Mouse (Mus musculus): Measurements from ENCODE around the gene Cenpc1. TPM values are rescaled to one million over a fixed set of nuclear protein-coding genes. Genes with fewer than 3 reads are reported as not detected.

The Cenpc1 gene
- polyA plus RNA-seq (2012; rRNA removed), result 3.3 and 4.7 TPM in 2 replicates

DNA sequence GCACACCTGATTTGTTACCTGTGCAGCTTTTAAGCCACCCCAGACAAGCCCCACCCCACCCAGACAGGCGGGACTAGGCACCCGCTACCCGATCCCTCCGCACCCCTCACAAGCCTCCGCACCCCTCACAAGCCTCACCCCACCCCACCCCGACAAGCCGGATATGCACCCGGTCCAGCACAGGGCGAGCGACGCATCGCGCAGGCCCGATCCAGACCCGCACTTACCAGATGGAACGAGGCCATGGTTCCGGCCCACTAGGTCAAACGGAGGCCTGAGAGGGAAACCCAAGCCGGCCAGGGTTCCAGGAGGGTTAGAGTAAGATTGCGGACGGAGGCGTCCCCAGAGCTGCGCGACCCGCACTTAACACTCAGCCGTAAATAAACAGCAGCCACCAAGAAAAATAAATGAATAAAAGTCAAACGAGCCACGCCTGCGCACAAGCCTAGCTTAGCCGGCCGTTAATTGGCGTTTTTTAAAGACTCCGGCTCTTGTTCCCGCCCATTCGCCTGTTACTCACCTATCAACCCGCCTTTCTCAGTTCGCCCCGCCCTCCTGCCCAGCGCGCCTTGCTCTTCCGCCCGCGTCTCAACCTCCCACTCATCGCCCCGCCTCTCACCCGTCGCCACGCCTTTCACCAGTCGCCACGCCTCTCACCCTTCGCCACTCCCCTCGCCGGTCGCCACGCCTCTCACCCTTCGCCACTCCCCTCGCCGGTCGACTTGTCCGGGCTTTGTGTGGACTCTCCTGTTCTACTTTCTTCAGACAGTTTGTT lies at the start of gene Cenpc1:
TSS of gene Cenpc1 (minus strand) at position 483 of the 775 bp plus-strand sequence.
- DNase-seq (ENCODE audit: low read depth), result peak; percentile 49

GRCm38 (mm10) chr5:86113997-86114396 lies 48.6 kb upstream of the Cenpc1 start:
- DNase-seq (ENCODE audit: low read depth), result no peak

GRCm38 (mm10) chr5:86113037-86113436 lies 47.7 kb upstream of the Cenpc1 start:
- DNase-seq (ENCODE audit: low read depth), result no peak

GRCm38 (mm10) chr5:86111074-86111473 lies 45.7 kb upstream of the Cenpc1 start:
- DNase-seq (ENCODE audit: low read depth), result no peak

- no peak for DNase-seq (ENCODE audit: low read depth)
Measured at GRCm38 (mm10) chr5:86106610-86107009, 41.2 kb upstream of the Cenpc1 start.

- no peak for DNase-seq (ENCODE audit: low read depth)
Measured at GRCm38 (mm10) chr5:86102176-86102575, 36.8 kb upstream of the Cenpc1 start.

- no peak for DNase-seq (ENCODE audit: low read depth)
Measured at GRCm38 (mm10) chr5:86100621-86101020, 35.2 kb upstream of the Cenpc1 start.

- no peak for DNase-seq (ENCODE audit: low read depth)
Measured at GRCm38 (mm10) chr5:86098988-86099387, 33.6 kb upstream of the Cenpc1 start.

GRCm38 (mm10) chr5:86094754-86095153 lies 29.4 kb upstream of the Cenpc1 start:
- no peak for DNase-seq (ENCODE audit: low read depth)

DNA sequence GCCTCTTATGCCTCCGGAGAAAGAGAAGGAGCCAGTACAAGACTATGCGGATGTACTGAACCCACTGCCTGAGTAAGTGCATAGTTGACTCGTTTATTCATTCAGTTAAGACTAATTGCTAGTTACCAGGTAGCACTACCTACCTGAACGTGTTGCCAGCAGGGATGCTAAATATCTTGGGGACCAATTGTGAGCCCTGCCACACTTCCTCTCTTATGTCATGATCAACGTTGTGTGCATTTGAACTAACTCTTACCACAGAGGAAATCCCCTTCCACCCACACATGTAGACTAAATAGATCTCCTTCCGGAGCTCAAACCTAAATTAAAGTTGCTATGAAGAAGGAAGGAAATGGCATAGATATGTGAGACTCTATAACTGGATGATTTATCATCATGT lies 21.4 kb upstream of the Cenpc1 start:
- DNase-seq (ENCODE audit: low read depth), result no peak

DNA sequence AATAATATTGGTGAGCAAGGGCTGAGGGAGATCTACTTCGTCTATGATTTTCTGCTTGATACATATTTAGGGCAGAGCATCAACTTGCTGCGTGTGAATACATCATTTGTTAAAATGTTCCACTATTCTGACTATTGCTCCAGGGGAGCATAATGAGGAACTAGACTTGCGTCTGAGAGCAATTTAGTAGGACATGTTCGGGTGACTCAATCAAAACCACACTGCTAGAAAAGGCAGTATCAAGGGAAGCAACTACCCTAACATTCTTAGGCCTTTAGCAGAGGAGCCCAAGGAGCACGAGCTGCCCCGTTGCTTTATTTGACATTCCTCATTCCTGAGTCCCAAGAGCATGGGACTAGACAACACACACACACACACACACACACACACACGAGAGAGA lies 19.6 kb upstream of the Cenpc1 start:
- no peak for DNase-seq (ENCODE audit: low read depth)

DNA sequence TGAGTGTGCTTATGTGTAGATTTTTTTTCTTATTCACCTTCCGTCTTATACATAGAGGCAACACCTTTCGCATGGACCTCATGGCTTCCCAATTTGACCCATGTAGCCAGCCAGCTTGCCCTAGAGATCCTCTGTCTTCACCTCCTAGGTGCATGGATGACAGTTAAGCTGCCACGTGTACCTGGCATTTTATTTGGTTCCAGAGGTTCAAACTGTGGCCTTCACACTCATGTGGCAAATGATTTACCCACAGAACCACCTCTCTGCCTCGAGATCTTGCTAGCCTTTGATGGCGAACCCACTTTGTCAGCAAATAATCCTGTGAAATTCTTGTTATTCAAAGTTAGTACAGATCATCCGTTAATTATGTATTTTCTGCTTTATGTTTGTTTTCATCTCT lies 18.6 kb upstream of the Cenpc1 start:
- DNase-seq (ENCODE audit: low read depth), result no peak

GRCm38 (mm10) chr5:86078720-86079334 lies 13.4 kb upstream of the Cenpc1 start:
- DNase-seq (ENCODE audit: low read depth), result peak; percentile 31

GRCm38 (mm10) chr5:86072756-86073386 lies 7.5 kb upstream of the Cenpc1 start:
- no peak for DNase-seq (ENCODE audit: low read depth)

- no peak for DNase-seq (ENCODE audit: low read depth)
Measured at GRCm38 (mm10) chr5:86071538-86071937, 6.2 kb upstream of the Cenpc1 start, which contains the start of gene Stap1. Stap1 (plus strand) TSS chr5:86071746.

- DNase-seq (ENCODE audit: low read depth), result no peak
Measured at GRCm38 (mm10) chr5:86069121-86069520, 3.7 kb upstream of the Cenpc1 start.

DNA sequence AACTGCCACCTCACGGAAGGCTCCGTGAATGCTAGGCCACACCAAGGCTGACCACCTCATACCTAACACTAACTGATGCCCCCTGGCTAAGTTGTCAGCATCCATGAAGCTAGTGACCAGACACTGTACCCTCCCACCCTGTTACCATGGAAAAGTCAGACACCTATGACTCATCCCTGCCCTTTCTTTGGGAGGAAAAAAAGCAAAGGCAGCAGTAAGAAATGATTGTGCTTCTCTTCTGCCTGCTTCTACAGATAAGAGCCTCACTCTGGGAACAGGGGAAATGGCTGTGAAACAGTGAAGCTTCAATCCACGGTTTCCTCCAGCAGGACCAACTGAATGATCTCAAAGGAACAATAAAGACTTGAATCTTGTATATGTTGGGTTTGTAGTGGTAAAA lies 3.1 kb upstream of the Cenpc1 start:
- DNase-seq (ENCODE audit: low read depth), result no peak

DNA sequence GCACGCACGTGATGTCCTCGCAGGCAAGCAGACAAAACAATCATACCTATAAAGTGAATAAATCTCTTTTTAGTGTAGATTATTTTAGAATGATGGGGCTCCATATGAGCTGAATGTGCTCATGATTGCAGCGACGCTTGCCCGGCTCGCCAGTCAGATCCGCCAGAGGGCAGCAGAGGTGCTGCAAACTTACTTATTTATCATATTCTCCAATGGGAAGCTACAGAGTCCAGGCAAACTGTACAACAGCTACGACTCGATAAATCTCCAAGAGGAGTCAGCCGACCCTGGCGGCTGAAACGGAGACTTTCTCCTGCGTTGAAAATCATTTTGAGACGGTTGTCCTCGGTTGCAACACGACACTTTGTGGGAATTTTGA lies 1.2 kb upstream of the Cenpc1 start:
- peak; percentile 36 for DNase-seq (ENCODE audit: low read depth)

DNA sequence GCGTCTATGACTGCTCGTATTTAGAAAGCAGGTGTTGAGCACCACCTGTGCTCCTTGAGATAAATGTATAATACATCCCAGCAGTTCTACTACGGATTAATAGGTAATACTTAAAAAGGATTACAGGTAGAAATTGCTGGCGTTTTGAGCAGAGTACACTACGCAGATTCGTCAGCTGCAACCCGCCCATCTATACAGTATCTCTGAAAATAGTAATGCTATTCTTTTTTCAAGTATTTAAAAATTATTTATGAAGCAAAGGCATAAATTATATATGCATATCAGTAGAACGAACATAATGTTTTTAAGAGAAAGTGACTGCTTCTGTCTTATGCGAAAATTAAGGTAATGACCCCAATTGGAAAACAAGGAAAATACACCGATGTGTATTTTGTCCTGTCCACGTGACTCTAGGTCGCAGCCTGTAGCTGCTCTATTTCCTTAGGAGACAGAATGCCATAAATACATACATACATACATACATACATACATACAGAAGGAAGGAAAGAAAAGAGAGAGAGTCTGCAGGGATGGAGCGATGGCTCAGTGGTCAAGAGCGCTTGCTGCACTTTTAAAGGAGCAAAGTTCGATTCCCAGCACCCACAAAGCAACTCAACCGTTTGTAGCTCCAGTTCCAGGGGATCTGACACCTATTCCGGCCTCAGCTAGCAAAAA lies 630 bp upstream of the Cenpc1 start:
- DNase-seq (ENCODE audit: low read depth), result no peak

DNA sequence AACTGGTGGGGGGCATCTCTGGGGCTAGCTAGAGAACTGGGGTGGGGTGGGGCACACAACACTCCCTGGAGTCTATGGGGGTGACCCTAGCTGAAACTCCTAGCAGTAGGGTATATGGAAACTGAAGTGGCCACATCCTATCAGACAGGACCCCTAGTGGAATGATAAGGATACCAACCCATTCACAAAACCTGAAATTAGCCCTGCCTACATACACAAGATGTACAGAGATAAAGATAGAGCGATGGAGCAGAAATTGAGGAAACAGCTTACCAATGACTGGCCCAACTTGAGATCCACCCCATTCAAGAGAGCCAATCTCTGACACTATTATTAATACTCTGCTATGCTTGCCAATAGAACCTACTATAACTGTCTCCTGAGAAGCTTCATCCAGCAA lies 1.9 kb downstream of the Cenpc1 start:
- DNase-seq (ENCODE audit: low read depth), result no peak

GRCm38 (mm10) chr5:86029820-86030219 lies 35.6 kb downstream of the Cenpc1 start:
- no peak for DNase-seq (ENCODE audit: low read depth)
